Mouse (Mus musculus): Measurements from ENCODE around the gene Ascl5.

DNA sequence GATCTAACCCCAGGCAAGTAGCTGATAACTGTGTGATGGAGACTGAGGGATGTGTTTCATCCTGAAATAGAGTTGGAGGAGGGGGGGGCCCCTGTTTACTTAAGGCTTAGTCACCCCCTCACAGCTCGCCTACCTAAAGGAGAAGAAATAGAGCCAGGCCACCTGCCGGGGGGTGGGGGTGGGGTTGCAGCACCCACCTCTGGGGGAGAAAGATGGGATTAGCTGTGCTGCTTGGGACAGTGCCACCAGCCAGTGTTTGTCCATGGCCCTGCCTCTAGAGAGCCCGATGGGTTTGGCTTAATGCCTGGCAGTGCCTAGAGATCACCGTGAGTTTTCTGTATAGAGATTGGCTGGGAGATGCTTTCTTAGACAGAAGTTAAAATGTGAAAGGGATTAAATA, 9.7 kb upstream of the Ascl5 start:
- TF ChIP-seq CTCF (IDR thresholded peaks at IDR 0.05; ENCODE audit: borderline replicate concordance, insufficient read depth, low read depth, low read length) (no peak), POLR2A (IDR thresholded peaks at IDR 0.05; ENCODE audit: borderline replicate concordance, insufficient read depth, low read length) (no peak)
